Comparison of ENCODE assay signal across 25 mouse cellular contexts in the genomic region with DNA sequence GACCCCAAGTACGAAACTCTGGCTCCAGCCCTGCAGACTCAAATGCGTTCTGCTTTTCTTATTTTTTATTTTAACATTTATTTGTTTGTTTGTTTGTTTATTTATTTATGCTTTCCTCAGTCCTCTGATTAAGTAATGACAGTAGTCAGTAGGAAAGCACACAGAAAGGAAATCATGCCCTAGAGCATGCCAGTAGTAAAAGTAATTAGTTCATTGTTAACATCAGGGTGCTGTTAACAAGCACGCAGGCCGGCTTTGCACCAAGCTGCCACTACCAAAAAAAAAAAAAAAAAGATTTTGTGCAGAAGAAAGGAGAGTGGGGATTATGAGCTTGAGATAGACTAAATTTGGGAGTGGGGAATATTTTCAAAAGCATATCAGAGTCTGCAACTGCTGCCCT.
A peak's percentile ranks its signal among the peaks of the same experiment; 100 is the strongest.
DNase-seq lines count a peak whose midpoint lies in the region; ATAC-seq lines count a peak whose summit lies in the region.
"Had no signal": no experiment of that assay in that cellular context is flagged by ENCODE, and none has a peak within 500 bp of the region (broad histone marks: within the 10 kb centered on the region; RNA-seq: fewer than 3 reads in every experiment).

No protein-coding gene starts in this region.

- H3K27me3 ChIP-seq in limb, embryonic 12.5 days, result 0 out of 2 replicates have a peak, but pooled peaks cover 8% of the 10 kb centered on the region
- no peaks in the 10 kb centered on the region for H3K27me3 ChIP-seq in limb, embryonic 10.5 days (ENCODE audit: low read depth, poor library complexity, severe bottlenecking)
- no peaks in the 10 kb centered on the region for H3K27me3 ChIP-seq in forebrain, embryonic 14.5 days (replicated peaks; ENCODE audit: control insufficient read depth, insufficient read depth, low read length)
- H3K27me3 ChIP-seq in hindbrain, embryonic 15.5 days, result no peaks in the 10 kb centered on the region
- H3K27me3 ChIP-seq in neural tube, embryonic 13.5 days, result no peaks in the 10 kb centered on the region
- H3K27me3 ChIP-seq: heart, embryonic 15.5 days; kidney, embryonic 15.5 days; limb, embryonic 15.5 days; liver, embryonic 15.5 days; stomach, embryonic 15.5 days had no signal

- no peaks in the 10 kb centered on the region for H3K9me3 ChIP-seq in limb, embryonic 12.5 days
- no peaks in the 10 kb centered on the region for H3K9me3 ChIP-seq in limb, embryonic 10.5 days (replicated peaks)
- H3K9me3 ChIP-seq in forebrain, embryonic 14.5 days (replicated peaks; ENCODE audit: control insufficient read depth, low read length), result no peaks in the 10 kb centered on the region
- H3K9me3 ChIP-seq in hindbrain, embryonic 15.5 days, result no peaks in the 10 kb centered on the region
- no peaks in the 10 kb centered on the region for H3K9me3 ChIP-seq in neural tube, embryonic 13.5 days
- H3K9me3 ChIP-seq: embryonic facial prominence, embryonic 10.5 days; heart, embryonic 15.5 days; kidney, embryonic 15.5 days; limb, embryonic 15.5 days; liver, embryonic 15.5 days; stomach, embryonic 15.5 days had no signal

- DNase-seq in limb, embryonic 10.5 days (ENCODE audit: low spot score), result no peak
- DNase-seq in forebrain, embryonic 14.5 days (ENCODE audit: low spot score), result no peak
- DNase-seq in right cerebral cortex, postnatal 36 days (ENCODE audit: low spot score in 2 of 2), result no peak
- no peak for DNase-seq in cerebellum, adult 11 months
- no peak for DNase-seq in ovary, adult 18-20 months (ENCODE audit: low spot score)
- DNase-seq: adrenal gland, postnatal 36 days; B cell, adult 2 months; cerebellum, adult 8-10 months; gastrocnemius, postnatal 14 days; heart, adult 2 months; heart, postnatal 4 days; kidney, postnatal 4 days; layer of hippocampus, adult 9-11 months; right cerebral cortex, postnatal 25 days; thymus, adult 2 months had no signal

- H3K36me3 ChIP-seq in limb, embryonic 12.5 days, result no peaks in the 10 kb centered on the region
- H3K36me3 ChIP-seq in limb, embryonic 10.5 days, result no peaks in the 10 kb centered on the region
- H3K36me3 ChIP-seq in forebrain, embryonic 14.5 days (ENCODE audit: control insufficient read depth, insufficient read depth, low read length), result no peaks in the 10 kb centered on the region
- no peaks in the 10 kb centered on the region for H3K36me3 ChIP-seq in hindbrain, embryonic 15.5 days
- no peaks in the 10 kb centered on the region for H3K36me3 ChIP-seq in neural tube, embryonic 13.5 days
- H3K36me3 ChIP-seq: embryonic facial prominence, embryonic 10.5 days; heart, embryonic 15.5 days; kidney, embryonic 15.5 days; limb, embryonic 15.5 days; liver, embryonic 15.5 days; stomach, embryonic 15.5 days had no signal

- H3K4me2 ChIP-seq in limb, embryonic 12.5 days, result peak overlapping the region; percentile 40
- H3K4me2 ChIP-seq in forebrain, embryonic 14.5 days (ENCODE audit: low read length), result peak overlapping the region; percentile 33
- H3K4me2 ChIP-seq in hindbrain, embryonic 15.5 days, result 0 out of 2 replicates have a peak overlapping the region, but pooled peaks have one; percentile 39
- H3K4me2 ChIP-seq in neural tube, embryonic 13.5 days, result peak overlapping the region; percentile 44
- H3K4me2 ChIP-seq: heart, embryonic 15.5 days; kidney, embryonic 15.5 days; liver, embryonic 15.5 days; stomach, embryonic 15.5 days had no signal

- no peak overlapping the region for H3K9ac ChIP-seq in limb, embryonic 12.5 days (replicated peaks)
- H3K9ac ChIP-seq in forebrain, embryonic 14.5 days (ENCODE audit: low read length), result no peak overlapping the region
- H3K9ac ChIP-seq in hindbrain, embryonic 15.5 days, result no peak overlapping the region
- 0 out of 2 replicates have a peak overlapping the region, but pooled peaks have one; percentile 22 for H3K9ac ChIP-seq in neural tube, embryonic 13.5 days
- H3K9ac ChIP-seq: heart, embryonic 15.5 days; kidney, embryonic 15.5 days; limb, embryonic 15.5 days; liver, embryonic 15.5 days; stomach, embryonic 15.5 days had no signal

- no peak overlapping the region for H3K4me3 ChIP-seq in limb, embryonic 12.5 days (replicated peaks)
- no peak overlapping the region for H3K4me3 ChIP-seq in limb, embryonic 10.5 days
- H3K4me3 ChIP-seq in forebrain, embryonic 14.5 days (ENCODE audit: low read depth, low read length), result no peak overlapping the region
- H3K4me3 ChIP-seq in hindbrain, embryonic 15.5 days, result no peak overlapping the region
- H3K4me3 ChIP-seq in neural tube, embryonic 13.5 days, result no peak overlapping the region
- H3K4me3 ChIP-seq: embryonic facial prominence, embryonic 10.5 days; heart, adult 2 months; heart, embryonic 15.5 days; kidney, embryonic 15.5 days; limb, embryonic 15.5 days; liver, embryonic 15.5 days; stomach, embryonic 15.5 days had no signal

- H3K4me1 ChIP-seq in limb, embryonic 12.5 days (replicated peaks), result peaks cover 21% of the 10 kb centered on the region
- peaks cover 34% of the 10 kb centered on the region for H3K4me1 ChIP-seq in limb, embryonic 10.5 days
- peaks cover 24% of the 10 kb centered on the region; the same call in 1 of the 2 replicates for H3K4me1 ChIP-seq in forebrain, embryonic 14.5 days (ENCODE audit: control insufficient read depth, insufficient read depth, low read length)
- H3K4me1 ChIP-seq in hindbrain, embryonic 15.5 days (replicated peaks), result peaks cover 27% of the 10 kb centered on the region
- H3K4me1 ChIP-seq in neural tube, embryonic 13.5 days (replicated peaks), result peaks cover 43% of the 10 kb centered on the region
- H3K4me1 ChIP-seq: kidney, embryonic 15.5 days; limb, embryonic 15.5 days; liver, embryonic 15.5 days; stomach, embryonic 15.5 days had no signal

- H3K27ac ChIP-seq in limb, embryonic 12.5 days, result no peak overlapping the region
- H3K27ac ChIP-seq in limb, embryonic 10.5 days, result no peak overlapping the region
- H3K27ac ChIP-seq in forebrain, embryonic 14.5 days (ENCODE audit: low read depth, low read length), result no peak overlapping the region
- no peak overlapping the region for H3K27ac ChIP-seq in hindbrain, embryonic 15.5 days (replicated peaks)
- peak overlapping the region; percentile 67 for H3K27ac ChIP-seq in neural tube, embryonic 13.5 days (replicated peaks)
- H3K27ac ChIP-seq: embryonic facial prominence, embryonic 10.5 days; heart, adult 2 months; heart, embryonic 15.5 days; kidney, embryonic 15.5 days; limb, embryonic 15.5 days; liver, embryonic 15.5 days; stomach, embryonic 15.5 days had no signal

- no peak for ATAC-seq in limb, embryonic 12.5 days (ENCODE audit: insufficient number of reproducible peaks, insufficient read depth, low FRiP score, low TSS enrichment, low read depth)
- no peak for ATAC-seq in forebrain, embryonic 14.5 days
- no peak for ATAC-seq in hindbrain, embryonic 15.5 days (ENCODE audit: low FRiP score, low read depth)
- ATAC-seq in neural tube, embryonic 13.5 days (ENCODE audit: low read depth), result 0 out of 2 replicates have a peak, but pooled peaks have one; percentile 54
- ATAC-seq: intestine, postnatal 0 days had no signal

- WGBS in limb, embryonic 12.5 days, result 44% methylated on average over 4 of the region's 4 CpGs
- 70% methylated on average over 4 of the region's 4 CpGs for WGBS in limb, embryonic 10.5 days
- 22% methylated on average over 4 of the region's 4 CpGs for WGBS in forebrain, embryonic 14.5 days
- WGBS in hindbrain, embryonic 15.5 days, result 50% methylated on average over 4 of the region's 4 CpGs
- 30% methylated on average over 4 of the region's 4 CpGs for whole genome bisulfite sequencing in neural tube, embryonic 13.5 days
